Mouse (Mus musculus) ES-Bruce4 (cell line): ENCODE data around the gene Syt6.

Experiments used
- CTCF ChIP-seq: IDR thresholded peaks from one replicate; pipeline ENCODE4 v1.8.1; 2011; ENCODE audit warnings: low read depth, low read length
- EP300 ChIP-seq: IDR thresholded peaks from 2 replicates; pipeline ENCODE4 v1.6.1; 2011; ENCODE audit warnings: low read depth, low read length; ENCODE audit not compliant: insufficient read depth
- POLR2A ChIP-seq: IDR thresholded peaks from one replicate; pipeline ENCODE4 v1.8.1; 2011; ENCODE audit warnings: low read length; ENCODE audit not compliant: insufficient read depth

DNA sequence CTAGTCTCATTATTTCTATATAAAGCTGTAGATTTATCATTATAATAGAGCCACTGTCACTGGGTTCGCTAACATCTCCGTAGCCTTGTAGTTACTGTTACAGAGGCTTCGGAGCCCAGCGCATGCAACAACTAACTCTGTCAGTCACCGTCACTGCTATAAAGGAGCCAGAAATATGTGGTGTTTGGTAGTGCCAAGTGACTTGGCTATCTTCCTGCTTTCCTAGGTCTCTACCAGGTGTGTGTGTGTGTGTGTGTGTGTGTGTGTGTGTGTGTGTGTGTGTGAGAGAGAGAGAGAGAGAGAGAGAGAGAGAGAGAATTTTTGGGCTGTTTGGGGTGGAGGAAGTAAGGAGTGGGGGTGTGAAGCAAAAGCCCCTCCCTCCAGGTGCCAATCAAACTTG, 17.6 kb downstream of the Syt6 start:
- TF ChIP-seq CTCF (no peak), POLR2A (no peak), EP300 (no peak)
